Mouse (Mus musculus) forebrain, embryonic 15.5 days (tissue): ENCODE results near the gene Zmym1. TPM values are rescaled to one million over a fixed set of nuclear protein-coding genes. Genes with fewer than 3 reads are reported as not detected.

ENCODE experiments used
- polyA plus RNA-seq: library from polyadenylated mRNA; unstranded; fragments of >200 nt; fragmentation: Nextera tagmentation; extraction: Ambion mirVana; gene quantifications from 2 replicates; pipeline ENCODE4 v1.2.1, GENCODE M21; 2015

Zmym1 gene
- polyA plus RNA-seq, 1 experiment from 2014 or later = 28.3 TPM

Other genes starting within 250 kb of the Zmym1 start
- gene Zmym4, start 93.0 kb downstream of the Zmym1 start, polyA plus RNA-seq = 26.3 and 31.3 TPM in 2 replicates
- 98.9 and 102 TPM in 2 replicates for gene Sfpq, start 39.8 kb downstream of the Zmym1 start, polyA plus RNA-seq
- 32.6 and 35.0 TPM in 2 replicates for gene Zmym6, start 16.2 kb upstream of the Zmym1 start, polyA plus RNA-seq
- gene Tmem35b, start 62.5 kb upstream of the Zmym1 start, polyA plus RNA-seq = 13.1 and 14.2 TPM in 2 replicates
- gene Dlgap3, start 108.1 kb upstream of the Zmym1 start, polyA plus RNA-seq = 11.6 and 12.5 TPM in 2 replicates
- gene Smim12, start 182.6 kb upstream of the Zmym1 start, polyA plus RNA-seq = 52.2 and 53.8 TPM in 2 replicates